Mouse (Mus musculus) spleen, postnatal 14 days (tissue): ENCODE measurements around the gene Vmn1r5.
"Not testable (repeated sequence)": the region's sequence is repeated elsewhere in the genome, so short reads cannot be mapped to it uniquely, and the experiment has no call there.

Source experiments
- DNase-seq, 2 experiments: peaks; one replicate each; pipeline ENCODE4 v3.0.0; 2021 to 2022; ENCODE audit warnings: low spot score in 2 of 2

Gene Vmn1r5

DNA sequence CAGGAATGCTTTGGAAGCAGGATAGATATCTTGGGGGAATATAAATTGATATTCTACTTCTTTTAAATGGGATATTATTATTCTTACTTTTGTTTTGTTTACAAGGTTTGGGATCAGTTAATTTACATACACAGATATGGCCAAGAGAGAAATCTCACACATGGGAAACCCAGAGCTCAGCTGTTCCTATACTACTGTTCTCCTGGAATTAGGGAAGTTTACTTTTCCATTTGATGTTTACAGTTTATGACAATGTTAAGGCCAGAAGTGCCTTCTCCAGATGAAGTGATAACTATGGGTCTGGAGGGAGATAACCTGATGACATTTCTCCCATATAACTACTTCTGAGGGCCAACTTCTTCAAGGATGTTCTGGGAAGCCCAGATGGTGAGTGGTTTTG, at the start of gene Vmn1r5:
Vmn1r5 (plus strand) TSS at position 301 of the 400 bp plus-strand sequence.
- no peak for DNase-seq

DNA sequence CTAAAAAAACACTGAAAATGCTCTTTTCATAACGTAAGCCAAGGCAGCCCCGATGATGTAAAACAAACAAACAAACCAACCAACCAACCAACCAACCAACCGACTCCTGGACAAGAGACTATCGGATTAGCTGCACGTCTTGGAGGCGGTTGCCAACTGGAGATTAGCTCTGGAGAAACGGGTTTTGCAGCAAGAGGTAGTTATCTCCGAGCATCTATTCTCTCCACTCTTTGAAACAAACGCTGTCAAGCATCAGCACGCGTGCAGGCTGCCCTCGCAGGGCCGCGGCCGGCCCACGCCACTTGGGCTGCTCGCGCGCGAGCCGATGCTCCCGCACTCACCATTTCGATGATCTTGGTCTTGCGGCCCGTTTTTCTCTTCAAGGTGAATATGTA, 46.7 kb upstream of the Vmn1r5 start:
- peak in 1 of 2 experiments; percentile 29 for DNase-seq

DNA sequence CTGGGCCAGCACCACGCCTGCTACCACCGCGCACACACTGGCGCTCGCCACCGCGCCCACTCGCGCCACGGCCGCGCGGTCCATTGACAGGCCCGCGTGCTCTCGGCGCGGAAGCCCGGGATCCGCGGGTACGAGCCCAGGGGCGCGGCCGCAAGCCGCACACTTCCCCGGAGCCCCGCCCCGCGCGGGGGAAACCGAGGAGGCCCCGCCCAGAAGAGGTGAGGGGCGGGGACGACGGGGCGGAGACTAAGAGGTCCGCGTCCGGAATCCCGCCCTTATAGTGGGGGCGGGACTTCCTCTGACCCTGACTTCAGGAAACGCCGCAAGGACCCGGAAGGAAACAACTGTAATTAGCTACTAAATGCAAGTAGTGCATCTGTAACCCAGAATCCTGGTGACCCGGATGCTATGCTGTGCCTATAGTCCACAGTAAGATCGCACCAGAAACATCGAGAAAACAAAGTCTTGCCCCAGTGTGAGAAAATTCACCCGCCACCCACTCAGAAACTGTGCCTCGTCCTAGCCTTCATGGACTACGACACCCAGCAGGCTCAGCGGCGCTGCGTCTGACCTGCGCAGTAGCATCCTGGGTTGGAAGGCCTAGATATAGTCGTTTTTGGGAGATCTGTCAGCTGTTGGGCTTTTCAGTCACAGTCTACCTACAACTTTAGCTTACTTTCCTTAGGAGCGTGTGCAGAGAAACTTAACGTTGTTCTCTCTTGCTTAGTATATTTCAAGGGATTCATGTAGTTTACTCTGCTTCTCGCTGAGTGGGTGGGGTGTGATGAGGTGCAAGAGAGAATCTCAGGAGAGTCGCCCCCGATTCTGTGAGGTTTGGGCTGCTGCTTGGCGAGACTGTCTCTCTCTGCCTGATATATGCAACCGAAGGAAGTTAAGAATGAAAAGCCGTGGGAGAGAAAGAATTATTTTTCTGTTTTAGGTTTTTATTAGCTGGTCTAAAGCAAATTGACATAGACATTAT, 46.1 kb upstream of the Vmn1r5 start, which contains the start of the genes Nt5c3 and Vmn1r4:
Nt5c3 (minus strand) TSS at position 207 of the 982 bp plus-strand sequence.
Vmn1r4 (plus strand) TSS at position 290 of the 982 bp plus-strand sequence.
- DNase-seq: peak; percentile 91 to 92

DNA sequence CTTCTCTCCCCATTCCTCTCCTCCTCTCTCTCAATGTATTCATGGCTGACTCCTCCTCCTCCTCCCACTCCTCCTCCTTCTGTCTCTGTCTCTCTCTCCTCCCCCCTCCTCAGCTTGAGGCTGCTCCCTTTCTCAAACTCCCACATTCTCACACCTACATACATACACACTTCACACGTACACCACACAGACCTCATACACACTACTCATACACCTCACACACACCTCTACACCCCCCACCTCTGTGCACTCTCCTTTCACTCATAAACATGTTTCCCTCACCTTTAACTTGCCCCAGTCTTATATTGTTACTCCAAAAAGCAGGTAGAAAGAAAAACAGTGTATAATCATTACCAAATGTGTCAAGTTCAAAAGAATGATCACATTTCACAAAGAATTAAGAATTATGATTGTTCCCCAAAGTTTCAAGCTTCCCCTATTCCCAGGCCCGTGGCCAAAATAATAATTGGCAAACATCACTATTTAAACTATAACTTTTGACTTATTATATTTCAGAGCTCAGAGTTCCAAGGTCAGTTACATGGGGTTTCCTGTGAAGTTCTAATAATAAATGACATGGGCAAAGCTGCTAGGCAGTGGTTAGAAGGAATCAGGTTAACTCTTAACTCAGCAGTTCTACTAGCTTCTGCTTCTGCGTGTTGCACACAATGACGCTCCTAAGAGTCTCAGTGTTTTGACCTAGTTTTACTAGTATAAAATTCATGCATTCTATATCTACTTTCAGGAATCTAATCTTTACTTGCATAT, 38.2 kb upstream of the Vmn1r5 start:
- no peak for DNase-seq

DNA sequence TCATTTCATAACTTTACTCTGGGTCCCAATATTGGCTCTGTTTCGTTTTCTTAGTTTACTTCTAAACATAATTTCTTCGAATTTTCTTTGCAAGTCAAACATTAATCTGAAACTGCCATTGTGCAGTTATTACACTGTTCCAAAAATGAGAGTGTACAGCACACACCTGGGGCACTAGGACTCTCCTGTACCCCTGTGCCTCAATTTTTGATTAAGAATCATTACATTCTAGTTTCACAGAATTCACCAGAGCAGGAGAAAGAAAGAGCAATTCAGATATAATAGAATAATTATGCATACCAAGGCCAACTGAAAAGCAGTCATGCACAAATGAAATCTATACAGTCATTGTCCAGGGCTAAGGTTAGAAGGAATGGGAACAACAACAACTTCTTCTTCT, 37.6 kb upstream of the Vmn1r5 start:
- no peak for DNase-seq

DNA sequence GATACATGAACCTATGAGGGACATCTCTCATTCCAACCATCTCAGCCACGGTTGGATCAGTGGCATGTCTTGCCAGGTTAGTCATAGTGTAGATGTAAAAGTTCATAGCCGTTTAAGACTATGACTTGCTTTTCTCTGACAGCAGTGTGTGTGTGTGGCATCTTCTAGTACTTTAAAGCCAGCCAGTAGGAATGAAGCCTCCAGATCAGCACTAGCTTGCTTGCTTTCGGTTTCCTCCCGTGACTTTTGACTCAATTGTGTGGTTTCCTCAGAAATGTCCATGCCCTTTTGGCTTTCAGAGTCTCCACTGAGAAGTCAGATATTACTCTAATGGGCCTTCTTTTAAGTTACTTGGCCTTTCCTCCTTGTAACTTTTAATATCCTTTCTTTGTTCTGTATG, 35.7 kb upstream of the Vmn1r5 start:
- no peak for DNase-seq

DNA sequence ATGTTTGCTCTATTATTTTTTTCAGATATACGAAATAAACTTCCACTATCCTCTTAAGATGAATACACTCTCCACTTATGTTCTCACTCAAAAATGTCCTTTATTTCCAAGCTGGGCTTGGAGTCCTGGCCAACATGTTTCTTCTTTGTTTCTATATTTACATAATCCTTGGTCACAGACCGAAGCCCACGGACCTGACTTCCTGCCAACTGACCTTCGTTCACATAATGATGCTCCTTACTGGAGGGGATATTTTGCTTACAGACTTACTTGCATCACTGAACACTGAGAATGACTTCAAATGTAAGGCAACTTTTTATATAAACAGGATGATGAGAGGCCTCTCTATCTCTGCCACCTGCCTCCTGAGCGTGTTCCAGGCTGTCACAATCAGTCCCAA, 13.6 kb upstream of the Vmn1r5 start:
- DNase-seq: no peak

DNA sequence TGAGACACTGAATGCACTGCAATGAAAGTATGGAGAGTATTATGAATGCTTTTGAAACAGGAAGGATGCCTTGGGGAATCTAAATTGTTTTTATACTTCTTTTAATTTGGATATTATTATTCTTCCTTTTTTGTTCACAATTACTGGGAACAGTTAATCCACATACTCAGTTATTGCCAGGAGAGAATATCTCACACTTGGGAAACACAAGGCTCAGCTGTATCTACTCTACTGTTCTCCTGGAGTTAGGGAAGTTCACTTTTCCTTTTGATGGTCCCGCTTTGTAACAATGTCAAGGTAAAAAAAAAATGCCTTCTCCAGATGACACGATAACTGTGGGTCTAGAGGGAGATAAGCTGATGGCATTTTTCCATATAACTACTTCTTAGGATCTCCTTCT, 26.9 kb downstream of the Vmn1r5 start, which contains the start of gene Vmn1r6:
Vmn1r6 (plus strand) TSS at position 301 of the 400 bp plus-strand sequence.
- no peak for DNase-seq

DNA sequence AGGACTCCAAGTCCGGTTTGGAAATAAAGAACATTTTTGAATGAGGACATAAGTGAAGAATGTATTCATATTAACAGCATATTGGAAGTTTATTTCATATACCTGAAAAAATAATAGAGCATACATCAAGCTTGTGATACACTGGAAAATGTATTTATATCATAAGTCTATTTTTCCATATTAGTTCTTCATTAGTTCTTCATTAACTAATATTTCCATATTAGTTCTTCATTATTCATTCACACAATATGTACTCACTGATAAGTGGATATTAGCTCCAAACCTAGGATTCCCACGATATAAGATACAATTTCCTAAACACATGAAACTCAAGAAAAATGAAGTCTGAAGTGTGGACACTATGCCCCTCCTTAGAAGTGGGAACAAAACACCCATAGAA, 55.2 kb downstream of the Vmn1r5 start, which contains the start of gene Vmn1r7:
Vmn1r7 (minus strand) TSS at position 101 of the 400 bp plus-strand sequence.
- not testable (repeated sequence) for DNase-seq

DNA sequence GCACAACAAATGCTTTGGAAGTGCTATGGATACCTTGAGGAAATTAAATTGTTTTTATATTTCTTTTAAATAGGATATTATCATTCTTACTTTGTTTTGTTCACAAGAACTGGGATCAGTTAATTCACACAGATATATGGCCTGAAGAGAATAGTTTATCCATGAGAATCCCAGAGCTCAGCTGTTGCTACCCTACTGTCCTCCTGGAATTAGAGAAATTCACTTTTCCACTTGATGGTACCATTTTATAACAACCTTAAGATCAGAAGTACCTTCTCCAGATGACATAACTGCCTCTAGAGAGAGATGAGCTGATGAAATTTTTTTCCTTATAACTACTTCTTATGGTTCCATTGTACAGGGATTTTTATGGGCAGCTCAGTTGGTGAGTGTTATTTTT, 61.9 kb downstream of the Vmn1r5 start, which contains the start of gene Vmn1r8:
Vmn1r8 (plus strand) TSS at position 301 of the 400 bp plus-strand sequence.
- no peak for DNase-seq

DNA sequence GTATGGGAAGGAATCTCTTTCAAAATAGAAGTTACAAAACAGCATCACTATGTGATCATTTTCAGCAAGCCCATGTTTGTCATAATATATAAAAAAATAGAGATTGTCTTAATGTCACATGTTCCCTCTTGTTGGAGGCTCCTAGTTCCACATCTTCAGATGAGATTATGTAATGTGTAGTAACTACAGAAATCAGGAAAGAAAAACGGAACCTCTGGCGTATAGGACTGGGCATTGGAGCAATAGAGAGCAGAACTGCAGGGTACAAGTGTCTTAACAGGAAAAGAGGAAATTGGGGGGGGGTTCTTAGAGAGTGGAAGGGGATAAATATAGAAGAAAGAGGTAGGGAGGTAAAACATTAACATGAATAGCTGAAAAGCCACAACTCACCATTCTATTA, 64.6 kb downstream of the Vmn1r5 start:
- DNase-seq: no peak
